Mouse (Mus musculus): ENCODE results near the gene Ppm1g. TPM values are rescaled to one million over a fixed set of nuclear protein-coding genes. Genes with fewer than 3 reads are reported as not detected.

Ppm1g gene
- polyA plus RNA-seq, 1 experiment = 89.3 TPM

GRCm38 (mm10) chr5:31179301-31179765 lies 41.2 kb downstream of the Ppm1g start:
- TF ChIP-seq MYOD1 (IDR thresholded peaks at IDR 0.05; ENCODE audit: control insufficient read depth in 1 of 3, insufficient read length in 2 of 3, low read depth in 2 of 3) (no peak), E2F4 (IDR thresholded peaks at IDR 0.05; ENCODE audit: insufficient read depth) (peak; percentile 50)
- peak overlapping the region; percentile 80 for H3ac ChIP-seq (ENCODE audit: control insufficient read depth, insufficient read length)
- no peaks in the 10 kb centered on the region for H3K27me3 ChIP-seq (ENCODE audit: control insufficient read depth, insufficient read depth, insufficient read length)
- peaks cover 53% of the 10 kb centered on the region for H3K79me2 ChIP-seq (ENCODE audit: control insufficient read depth, insufficient read depth)
- H3K36me3 ChIP-seq (ENCODE audit: control insufficient read depth, insufficient read depth) = peaks cover 2% of the 10 kb centered on the region
- peak overlapping the region; percentile 92 for H3K4me3 ChIP-seq
- H3K4me2 ChIP-seq (ENCODE audit: low read depth) = peak overlapping the region; percentile 83

- H3K4me3 ChIP-seq = no peak overlapping the region
- no peaks in the 10 kb centered on the region for H3K27me3 ChIP-seq (ENCODE audit: control insufficient read depth, insufficient read depth, insufficient read length)
- H3K4me2 ChIP-seq (ENCODE audit: low read depth) = no peak overlapping the region
- H3K36me3 ChIP-seq (ENCODE audit: control insufficient read depth, insufficient read depth) = peaks cover 56% of the 10 kb centered on the region
- no peaks in the 10 kb centered on the region for H3K79me2 ChIP-seq (ENCODE audit: control insufficient read depth, insufficient read depth)
- H3ac ChIP-seq (ENCODE audit: control insufficient read depth, insufficient read length) = no peak overlapping the region
- no peak for TF ChIP-seq E2F4 (IDR thresholded peaks at IDR 0.05; ENCODE audit: insufficient read depth)
- no peak for TF ChIP-seq CEBPB (IDR thresholded peaks at IDR 0.05; ENCODE audit: insufficient read depth, poor library complexity, severe bottlenecking)
- no peak for TF ChIP-seq POLR2AphosphoS2 (IDR thresholded peaks at IDR 0.05; ENCODE audit: insufficient read length, low read depth)
- TF ChIP-seq MYOG (IDR thresholded peaks at IDR 0.05; ENCODE audit: control insufficient read depth in 1 of 3, insufficient read depth in 1 of 3, insufficient read length in 2 of 3, low read depth in 2 of 3) = no peak
- TF ChIP-seq TCF12 (IDR thresholded peaks at IDR 0.05; ENCODE audit: insufficient read depth, poor library complexity, severe bottlenecking) = no peak
- TF ChIP-seq MAX (IDR thresholded peaks at IDR 0.05; ENCODE audit: low read depth) = no peak
- no peak for TF ChIP-seq MYOD1 (IDR thresholded peaks at IDR 0.05; ENCODE audit: control insufficient read depth in 1 of 3, insufficient read length in 2 of 3, low read depth in 2 of 3)
These were observed 51.9 kb downstream of the Ppm1g start for GRCm38 (mm10) chr5:31168630-31169029.

DNA sequence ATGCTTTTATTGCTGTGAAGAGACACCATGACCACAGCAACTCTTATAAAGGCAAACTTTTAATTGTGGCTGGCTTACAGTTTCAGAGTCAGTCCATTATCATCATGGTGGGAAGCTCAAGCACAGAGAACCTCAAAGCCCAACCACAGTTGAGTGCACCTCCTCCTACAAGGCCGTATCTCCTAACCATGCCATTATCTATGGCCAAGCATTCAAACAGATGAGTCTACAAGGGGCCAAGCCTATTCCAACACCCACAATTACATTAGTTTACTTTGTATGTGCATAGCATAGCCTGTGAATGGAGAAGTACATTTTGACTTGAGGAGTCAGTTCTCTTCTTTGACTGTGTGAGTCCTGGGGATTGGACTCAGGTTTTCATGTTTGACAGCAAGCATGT lies 55.6 kb downstream of the Ppm1g start:
- no peak for TF ChIP-seq CEBPB (IDR thresholded peaks at IDR 0.05; ENCODE audit: insufficient read depth, poor library complexity, severe bottlenecking)
- no peak for TF ChIP-seq MYOG (IDR thresholded peaks at IDR 0.05; ENCODE audit: control insufficient read depth in 1 of 3, insufficient read depth in 1 of 3, insufficient read length in 2 of 3, low read depth in 2 of 3)
- TF ChIP-seq E2F4 (IDR thresholded peaks at IDR 0.05; ENCODE audit: insufficient read depth) = no peak
- no peak for TF ChIP-seq REST (IDR thresholded peaks at IDR 0.05; ENCODE audit: insufficient read depth, insufficient read length)
- TF ChIP-seq POLR2AphosphoS2 (IDR thresholded peaks at IDR 0.05; ENCODE audit: insufficient read length, low read depth) = no peak
- TF ChIP-seq TCF12 (IDR thresholded peaks at IDR 0.05; ENCODE audit: insufficient read depth, poor library complexity, severe bottlenecking) = no peak
- TF ChIP-seq MAX (IDR thresholded peaks at IDR 0.05; ENCODE audit: low read depth) = no peak
- TF ChIP-seq SRF (IDR thresholded peaks at IDR 0.05; ENCODE audit: control insufficient read depth, insufficient read length, low read depth) = no peak
- no peak for TF ChIP-seq MYOD1 (IDR thresholded peaks at IDR 0.05; ENCODE audit: control insufficient read depth in 1 of 3, insufficient read length in 2 of 3, low read depth in 2 of 3)
- no peak for TF ChIP-seq USF1 (IDR thresholded peaks at IDR 0.05; ENCODE audit: low read depth)
- TF ChIP-seq TCF3 (IDR thresholded peaks at IDR 0.05; ENCODE audit: insufficient read length, low read depth) = no peak
- TF ChIP-seq POLR2A (IDR thresholded peaks at IDR 0.05; ENCODE audit: insufficient read length, low read depth) = no peak
- Histone ChIP-seq H3ac (ENCODE audit: control insufficient read depth, insufficient read length) (no peak overlapping the region), H3K27me3 (ENCODE audit: control insufficient read depth, insufficient read depth, insufficient read length) (no peaks in the 10 kb centered on the region), H3K36me3 (ENCODE audit: control insufficient read depth, insufficient read depth) (peaks cover 53% of the 10 kb centered on the region), H3K4me2 (ENCODE audit: low read depth) (no peak overlapping the region), H3K4me3 (no peak overlapping the region), H3K79me2 (ENCODE audit: control insufficient read depth, insufficient read depth) (no peaks in the 10 kb centered on the region)

- Histone ChIP-seq H3K27me3 (ENCODE audit: control insufficient read depth, insufficient read depth, insufficient read length) (no peaks in the 10 kb centered on the region), H3K36me3 (ENCODE audit: control insufficient read depth, insufficient read depth) (peaks cover 67% of the 10 kb centered on the region), H3ac (ENCODE audit: control insufficient read depth, insufficient read length) (no peak overlapping the region), H3K4me3 (no peak overlapping the region), H3K4me2 (ENCODE audit: low read depth) (no peak overlapping the region), H3K79me2 (ENCODE audit: control insufficient read depth, insufficient read depth) (no peaks in the 10 kb centered on the region)
- TF ChIP-seq TCF3 (IDR thresholded peaks at IDR 0.05; ENCODE audit: insufficient read length, low read depth) (no peak), TCF12 (IDR thresholded peaks at IDR 0.05; ENCODE audit: insufficient read depth, poor library complexity, severe bottlenecking) (no peak), POLR2AphosphoS2 (IDR thresholded peaks at IDR 0.05; ENCODE audit: insufficient read length, low read depth) (no peak), CEBPB (IDR thresholded peaks at IDR 0.05; ENCODE audit: insufficient read depth, poor library complexity, severe bottlenecking) (no peak), REST (IDR thresholded peaks at IDR 0.05; ENCODE audit: insufficient read depth, insufficient read length) (no peak), MYOG (IDR thresholded peaks at IDR 0.05; ENCODE audit: control insufficient read depth in 1 of 3, insufficient read depth in 1 of 3, insufficient read length in 2 of 3, low read depth in 2 of 3) (no peak), MAX (IDR thresholded peaks at IDR 0.05; ENCODE audit: low read depth) (no peak), POLR2A (IDR thresholded peaks at IDR 0.05; ENCODE audit: insufficient read length, low read depth) (no peak), SRF (IDR thresholded peaks at IDR 0.05; ENCODE audit: control insufficient read depth, insufficient read length, low read depth) (no peak), USF1 (IDR thresholded peaks at IDR 0.05; ENCODE audit: low read depth) (no peak), MYOD1 (IDR thresholded peaks at IDR 0.05; ENCODE audit: control insufficient read depth in 1 of 3, insufficient read length in 2 of 3, low read depth in 2 of 3) (no peak), E2F4 (IDR thresholded peaks at IDR 0.05; ENCODE audit: insufficient read depth) (no peak)
These were observed 58.0 kb downstream of the Ppm1g start for GRCm38 (mm10) chr5:31162462-31162861.

DNA sequence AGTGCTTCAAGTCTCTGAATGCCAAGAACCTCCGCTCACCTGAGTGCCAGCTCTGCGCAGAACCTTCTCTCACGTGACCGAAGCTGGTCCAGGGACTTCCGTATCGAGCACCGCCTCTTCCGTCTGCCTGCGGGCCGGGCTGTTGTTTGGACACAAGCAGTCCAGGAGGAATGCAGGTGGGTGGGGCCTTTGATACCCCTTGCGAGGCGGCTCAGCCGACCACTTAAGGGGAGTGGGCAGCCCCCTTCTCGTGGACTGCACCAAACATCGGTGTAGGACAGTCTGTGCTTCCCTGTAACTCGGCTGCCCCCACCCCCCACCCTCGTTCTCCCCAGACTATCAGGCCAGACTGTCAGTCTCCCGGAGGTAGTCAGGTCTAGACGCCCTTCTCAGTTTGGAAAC lies 66.3 kb downstream of the Ppm1g start, which contains the start of gene Mpv17:
TSS of gene Mpv17 (minus strand) at position 100 of the 402 bp plus-strand sequence.
- H3K27me3 ChIP-seq (ENCODE audit: control insufficient read depth, insufficient read depth, insufficient read length) = no peaks in the 10 kb centered on the region
- H3K79me2 ChIP-seq (ENCODE audit: control insufficient read depth, insufficient read depth) = no peaks in the 10 kb centered on the region
- peak within 1 kb of the TSS; percentile 75 for H3K4me3 ChIP-seq
- TF ChIP-seq REST (IDR thresholded peaks at IDR 0.05; ENCODE audit: insufficient read depth, insufficient read length) = no peak
- no peak for TF ChIP-seq CEBPB (IDR thresholded peaks at IDR 0.05; ENCODE audit: insufficient read depth, poor library complexity, severe bottlenecking)
- peak; percentile 93 for TF ChIP-seq USF1 (IDR thresholded peaks at IDR 0.05; ENCODE audit: low read depth)
- no peak for TF ChIP-seq SRF (IDR thresholded peaks at IDR 0.05; ENCODE audit: control insufficient read depth, insufficient read length, low read depth)
- TF ChIP-seq POLR2AphosphoS2 (IDR thresholded peaks at IDR 0.05; ENCODE audit: insufficient read length, low read depth) = peak; percentile 100
- no peak for TF ChIP-seq E2F4 (IDR thresholded peaks at IDR 0.05; ENCODE audit: insufficient read depth)
- no peak for TF ChIP-seq TCF3 (IDR thresholded peaks at IDR 0.05; ENCODE audit: insufficient read length, low read depth)
- no peak for TF ChIP-seq MYOD1 (IDR thresholded peaks at IDR 0.05; ENCODE audit: control insufficient read depth in 1 of 3, insufficient read length in 2 of 3, low read depth in 2 of 3)
- TF ChIP-seq MYOG (IDR thresholded peaks at IDR 0.05; ENCODE audit: control insufficient read depth in 1 of 3, insufficient read depth in 1 of 3, insufficient read length in 2 of 3, low read depth in 2 of 3) = peak in 1 of 3 experiments; percentile 16
- TF ChIP-seq TCF12 (IDR thresholded peaks at IDR 0.05; ENCODE audit: insufficient read depth, poor library complexity, severe bottlenecking) = no peak
- peak; percentile 79 for TF ChIP-seq POLR2A (IDR thresholded peaks at IDR 0.05; ENCODE audit: insufficient read length, low read depth)
- TF ChIP-seq MAX (IDR thresholded peaks at IDR 0.05; ENCODE audit: low read depth) = no peak
- H3K4me2 ChIP-seq (ENCODE audit: low read depth) = peak within 1 kb of the TSS; percentile 91
- peak within 1 kb of the TSS; percentile 70 for H3ac ChIP-seq (ENCODE audit: control insufficient read depth, insufficient read length)
- peaks cover 11% of the 10 kb centered on the region for H3K36me3 ChIP-seq (ENCODE audit: control insufficient read depth, insufficient read depth)

Data from myocyte (in vitro differentiated cells).